Mouse (Mus musculus): Measurements from ENCODE around the gene Atf7.

DNA sequence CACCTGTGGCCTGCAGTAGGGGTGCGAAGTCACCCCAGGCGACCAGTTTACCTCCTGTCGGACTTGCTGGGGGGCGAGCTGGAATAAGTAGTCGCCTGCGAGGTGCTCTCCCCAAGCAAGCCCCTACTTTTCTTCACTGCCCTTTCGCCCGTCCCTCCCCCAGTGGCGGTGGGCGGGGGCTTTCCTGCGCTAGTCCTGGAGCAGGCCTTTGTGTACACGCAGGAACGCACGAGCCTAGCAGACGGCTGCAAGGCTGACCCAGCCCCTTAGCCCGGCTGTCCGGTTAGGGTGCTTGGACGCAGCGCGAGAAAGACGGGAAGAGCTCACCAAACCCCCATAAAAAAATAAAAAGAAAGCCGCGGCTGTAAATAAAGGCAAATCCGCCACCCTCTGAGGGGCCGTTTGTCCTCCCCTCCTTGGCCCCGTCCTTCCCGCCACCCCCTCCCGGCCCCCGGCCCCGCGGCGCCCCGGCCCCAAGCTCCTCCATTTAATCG is 46.5 kb upstream of the Atf7 start:
- TF ChIP-seq CTCF (IDR thresholded peaks at IDR 0.05; ENCODE audit: low read depth) (no peak), EP300 (IDR thresholded peaks at IDR 0.05; ENCODE audit: low read depth) (no peak; the same call in 1 of the 2 replicates)

Measured in heart, postnatal 0 days (tissue).